Mouse (Mus musculus) liver, embryonic 13.5 days (tissue): ENCODE results near the gene Fgf9. TPM values are rescaled to one million over a fixed set of nuclear protein-coding genes. Genes with fewer than 3 reads are reported as not detected.

ENCODE experiments used
- ATAC-seq: fragments of 200-750 bp; cut with Nextera tagmentation; 2 replicates; pipeline ENCODE4 v1.8.0; 2017; ENCODE audit warnings: low read depth, mild to moderate bottlenecking, moderate number of reproducible peaks, moderate library complexity
- DNase-seq: peaks from one replicate; pipeline ENCODE4 v3.0.0; 2022
- H3K27ac ChIP-seq: fragments of 300-500 bp; sonication (generic); 2 replicates; pipeline ENCODE4 v1.5.1; 2015; ENCODE audit warnings: moderate library complexity, mild to moderate bottlenecking, inconsistent platforms
- H3K27me3 ChIP-seq: fragments of 300-500 bp; sonication (generic); 2 replicates; pipeline ENCODE4 v1.6.1; 2015; ENCODE audit warnings: mild to moderate bottlenecking, inconsistent platforms
- H3K36me3 ChIP-seq: fragments of 300-500 bp; sonication (generic); 2 replicates; pipeline ENCODE4 v1.6.1; 2015; ENCODE audit warnings: mild to moderate bottlenecking, inconsistent platforms
- H3K4me1 ChIP-seq: fragments of 300-500 bp; sonication (generic); replicated peaks from 2 replicates; pipeline ENCODE4 v1.6.1; 2015; ENCODE audit warnings: inconsistent platforms
- H3K4me2 ChIP-seq: fragments of 300-500 bp; sonication (generic); 2 replicates; pipeline ENCODE4 v1.6.1; 2015; ENCODE audit warnings: inconsistent platforms, mild to moderate bottlenecking, moderate library complexity
- H3K4me3 ChIP-seq: fragments of 300-500 bp; sonication (generic); replicated peaks from 2 replicates; pipeline ENCODE4 v1.5.1; 2015; ENCODE audit warnings: mild to moderate bottlenecking, inconsistent platforms
- H3K9ac ChIP-seq: fragments of 300-500 bp; sonication (generic); 2 replicates; pipeline ENCODE4 v1.6.1; 2015; ENCODE audit warnings: mild to moderate bottlenecking, inconsistent platforms
- H3K9me3 ChIP-seq: fragments of 300-500 bp; sonication (generic); replicated peaks from 2 replicates; pipeline ENCODE4 v1.6.1; 2016; ENCODE audit warnings: inconsistent platforms
- WGBS: fragments of 180-500 bp; shearing (Covaris S2); methylation state at CpG from one replicate; pipeline ENCODE4 v1.1.7; 2015; ENCODE audit not compliant: insufficient replicate concordance; 5-methylcytosine and 5-hydroxymethylcytosine counted together
- polyA plus RNA-seq: library from polyadenylated mRNA; unstranded; fragments of >200 nt; fragmentation: Nextera tagmentation; extraction: Ambion mirVana; gene quantifications from 2 replicates; pipeline ENCODE4 v1.2.1, GENCODE M21; 2015

Fgf9 gene
- polyA plus RNA-seq, 1 experiment from 2014 or later: 0.68 TPM

DNA sequence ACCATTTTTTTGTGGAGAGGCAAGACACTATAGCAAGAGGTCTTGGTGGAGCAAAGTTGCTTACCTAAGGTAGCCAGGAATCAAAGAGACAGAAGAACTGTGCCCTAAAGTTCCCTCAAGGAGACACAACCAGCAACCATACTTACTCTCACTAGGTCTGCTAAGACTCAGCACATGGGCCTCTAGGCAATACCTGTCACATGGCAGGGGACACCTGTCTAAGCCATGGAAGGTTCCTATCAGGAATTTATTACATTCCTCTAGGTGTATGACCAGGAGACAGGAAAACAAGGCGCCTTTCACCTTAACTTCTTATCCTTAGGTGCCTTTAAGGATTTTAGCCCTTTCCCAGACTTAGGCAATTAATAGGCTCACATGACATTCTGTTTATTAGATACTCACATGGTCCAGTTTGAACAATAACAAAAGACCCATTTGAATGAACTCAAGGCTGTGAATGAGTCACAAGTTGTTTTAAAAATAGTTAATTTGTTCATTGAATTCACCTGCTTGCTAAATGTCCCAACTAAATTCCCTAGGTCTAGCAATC, 69.2 kb downstream of the Fgf9 start:
- H3K4me2 ChIP-seq: no peak overlapping the region
- H3K27ac ChIP-seq: no peak overlapping the region
- DNase-seq (no peak), ATAC-seq (no peak)
- H3K27me3 ChIP-seq: no peaks in the 10 kb centered on the region
- WGBS: 56% methylated on average over 1 of the region's 1 CpGs
- H3K9ac ChIP-seq: no peak overlapping the region
- no peaks in the 10 kb centered on the region for H3K9me3 ChIP-seq
- no peaks in the 10 kb centered on the region for H3K36me3 ChIP-seq
- no peaks in the 10 kb centered on the region for H3K4me1 ChIP-seq
- no peak overlapping the region for H3K4me3 ChIP-seq

DNA sequence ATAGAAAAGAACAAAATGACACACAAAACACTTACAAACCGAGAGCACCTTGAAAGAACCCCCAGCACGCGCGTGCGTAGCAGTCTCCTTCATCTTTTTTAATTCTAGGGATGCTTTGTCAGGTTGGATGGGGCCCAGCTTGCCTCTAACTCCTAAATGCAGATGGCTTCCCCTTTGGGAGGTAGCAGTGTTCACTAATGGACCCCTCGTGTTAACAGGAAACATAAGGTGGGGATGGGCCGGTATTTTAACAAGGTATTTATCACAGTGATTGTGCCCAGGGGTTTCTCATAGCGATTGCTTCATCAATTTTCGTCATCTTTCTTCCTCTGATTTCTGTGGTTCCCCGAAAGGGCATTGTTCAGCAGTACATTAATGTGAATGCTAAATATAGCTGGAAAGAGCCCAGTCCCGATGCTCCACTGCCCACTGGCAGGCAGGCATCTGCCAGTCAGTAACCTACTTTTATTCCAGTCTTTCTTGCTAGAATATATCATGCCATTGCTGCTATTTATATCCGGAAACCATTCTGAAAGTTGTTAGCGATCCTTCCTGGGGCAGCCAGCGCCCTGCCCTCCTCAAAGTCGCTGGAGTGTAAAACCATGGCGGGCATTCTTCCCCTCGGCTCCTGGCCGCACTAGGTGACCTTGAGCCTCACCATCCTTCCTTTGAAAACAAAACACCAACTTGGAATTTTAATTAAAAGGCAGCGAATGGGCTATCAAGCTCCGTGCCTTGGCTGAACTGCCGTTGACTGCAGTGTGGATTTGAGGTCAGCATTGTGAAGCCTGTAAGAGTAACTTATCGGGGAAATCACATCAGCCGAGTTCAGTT, 79.5 kb downstream of the Fgf9 start:
- H3K4me1 ChIP-seq: no peaks in the 10 kb centered on the region
- no peaks in the 10 kb centered on the region for H3K36me3 ChIP-seq
- H3K27me3 ChIP-seq: no peaks in the 10 kb centered on the region
- H3K27ac ChIP-seq: no peak overlapping the region
- ATAC-seq: no peak
- no peak overlapping the region for H3K4me3 ChIP-seq
- DNase-seq: no peak
- no peak overlapping the region for H3K4me2 ChIP-seq
- H3K9ac ChIP-seq: no peak overlapping the region
- H3K9me3 ChIP-seq: no peaks in the 10 kb centered on the region
- WGBS: 68% methylated on average over 23 of the region's 23 CpGs

GRCm38 (mm10) chr14:58150471-58150855, 80.1 kb downstream of the Fgf9 start:
- no peaks in the 10 kb centered on the region for H3K36me3 ChIP-seq
- no peaks in the 10 kb centered on the region for H3K27me3 ChIP-seq
- H3K4me1 ChIP-seq: no peaks in the 10 kb centered on the region
- no peak overlapping the region for H3K9ac ChIP-seq
- ATAC-seq (no peak), DNase-seq (no peak)
- 77% methylated on average over 13 of the region's 13 CpGs for WGBS
- H3K27ac ChIP-seq: no peak overlapping the region
- no peaks in the 10 kb centered on the region for H3K9me3 ChIP-seq
- H3K4me3 ChIP-seq: no peak overlapping the region
- no peak overlapping the region for H3K4me2 ChIP-seq

GRCm38 (mm10) chr14:58152110-58152509, 81.8 kb downstream of the Fgf9 start:
- H3K4me2 ChIP-seq: no peak overlapping the region
- ATAC-seq (no peak), DNase-seq (no peak)
- H3K9me3 ChIP-seq: no peaks in the 10 kb centered on the region
- H3K36me3 ChIP-seq: no peaks in the 10 kb centered on the region
- H3K4me3 ChIP-seq: no peak overlapping the region
- H3K27me3 ChIP-seq: no peaks in the 10 kb centered on the region
- H3K27ac ChIP-seq: no peak overlapping the region
- no peak overlapping the region for H3K9ac ChIP-seq
- no peaks in the 10 kb centered on the region for H3K4me1 ChIP-seq
- 30% methylated on average over 1 of the region's 1 CpGs for WGBS

GRCm38 (mm10) chr14:58153470-58154416, 83.4 kb downstream of the Fgf9 start:
- no peaks in the 10 kb centered on the region for H3K9me3 ChIP-seq
- WGBS: 60% methylated on average over 15 of the region's 15 CpGs
- H3K27ac ChIP-seq: no peak overlapping the region
- H3K36me3 ChIP-seq: no peaks in the 10 kb centered on the region
- ATAC-seq: no peak
- H3K4me2 ChIP-seq: no peak overlapping the region
- no peaks in the 10 kb centered on the region for H3K27me3 ChIP-seq
- H3K4me3 ChIP-seq: no peak overlapping the region
- no peak for DNase-seq
- H3K9ac ChIP-seq: no peak overlapping the region
- H3K4me1 ChIP-seq: no peaks in the 10 kb centered on the region

- Histone ChIP-seq H3K27me3 (no peaks in the 10 kb centered on the region), H3K4me2 (no peak overlapping the region), H3K4me1 (no peaks in the 10 kb centered on the region), H3K9ac (no peak overlapping the region), H3K9me3 (no peaks in the 10 kb centered on the region), H3K36me3 (no peaks in the 10 kb centered on the region), H3K27ac (no peak overlapping the region), H3K4me3 (no peak overlapping the region)
- 70% methylated on average over 1 of the region's 1 CpGs for WGBS
- DNase-seq (no peak), ATAC-seq (no peak)
Observed at GRCm38 (mm10) chr14:58160624-58161023, 90.3 kb downstream of the Fgf9 start.

Other genes starting within 250 kb of the Fgf9 start
- gene Ska3, start 244.4 kb upstream of the Fgf9 start, polyA plus RNA-seq: 22.0 and 25.7 TPM in 2 replicates
- gene Mrpl57, start 244.3 kb upstream of the Fgf9 start, polyA plus RNA-seq: 172 and 185 TPM in 2 replicates
- gene Zdhhc20, start 180.3 kb upstream of the Fgf9 start, polyA plus RNA-seq: 11.4 and 14.4 TPM in 2 replicates
- 41.5 and 45.3 TPM in 2 replicates for gene Micu2, start 71.3 kb upstream of the Fgf9 start, polyA plus RNA-seq